Mouse (Mus musculus) hematopoietic stem cell, adult 5-6 weeks (primary cell): ENCODE results near the gene Banp. TPM values are rescaled to one million over a fixed set of nuclear protein-coding genes. Genes with fewer than 3 reads are reported as not detected.

Source experiments
- ATAC-seq, 2 experiments: fragments of 125-278 bp in 1 of 2; replicated peaks in 1 of 2; 2 replicates each; pipeline ENCODE4 v1.8.0; 2016 to 2017; ENCODE audit warnings: inconsistent platforms in 2 of 2, mild to moderate bottlenecking in 2 of 2, moderate number of reproducible peaks in 2 of 2, low read depth in 1 of 2, moderate TSS enrichment in 1 of 2; ENCODE audit not compliant: low FRiP score in 2 of 2, poor library complexity in 2 of 2, severe bottlenecking in 2 of 2, insufficient read depth in 1 of 2, low TSS enrichment in 1 of 2
- total RNA-seq: library from RNA; stranded (forward); fragments of 172-1452, 232-1000 nt; gene quantifications from 2 replicates; pipeline ENCODE4 v1.2.3, GENCODE M21; 2017

The Banp gene
- 19.8 and 25.3 TPM in 2 replicates for total RNA-seq

GRCm38 (mm10) chr8:121949222-121949800, at the start of gene Banp:
Banp (plus strand) TSS chr8:121949750.
- ATAC-seq, result no peak

GRCm38 (mm10) chr8:121901498-121902236, 47.9 kb upstream of the Banp start:
- no peak for ATAC-seq

GRCm38 (mm10) chr8:121903977-121904376, 45.6 kb upstream of the Banp start:
- no peak for ATAC-seq

- no peak for ATAC-seq
Observed at GRCm38 (mm10) chr8:121904999-121905398, 44.6 kb upstream of the Banp start.

GRCm38 (mm10) chr8:121905420-121905819, 44.1 kb upstream of the Banp start:
- ATAC-seq, result no peak

GRCm38 (mm10) chr8:121905864-121906263, 43.7 kb upstream of the Banp start:
- ATAC-seq, result no peak

GRCm38 (mm10) chr8:121906542-121907512, 42.7 kb upstream of the Banp start:
- peak; percentile 27 to 29 for ATAC-seq

GRCm38 (mm10) chr8:121907587-121908248, 41.8 kb upstream of the Banp start, which contains the start of gene Slc7a5:
Slc7a5 (minus strand) TSS chr8:121907694.
- peak; percentile 76 for ATAC-seq

GRCm38 (mm10) chr8:121908378-121909147, 41.0 kb upstream of the Banp start:
- no peak for ATAC-seq

- ATAC-seq, result no peak
Observed at GRCm38 (mm10) chr8:121909148-121909541, 40.4 kb upstream of the Banp start.

- no peak for ATAC-seq
Observed at GRCm38 (mm10) chr8:121909663-121910062, 39.9 kb upstream of the Banp start.

- no peak for ATAC-seq
Observed at GRCm38 (mm10) chr8:121911400-121911799, 38.1 kb upstream of the Banp start.

GRCm38 (mm10) chr8:121911987-121912386, 37.6 kb upstream of the Banp start:
- no peak for ATAC-seq

- ATAC-seq, result no peak
Observed at GRCm38 (mm10) chr8:121912831-121913230, 36.7 kb upstream of the Banp start.

- no peak for ATAC-seq
Observed at GRCm38 (mm10) chr8:121913378-121913777, 36.2 kb upstream of the Banp start.

- no peak for ATAC-seq
Observed at GRCm38 (mm10) chr8:121919158-121919557, 30.4 kb upstream of the Banp start.

- ATAC-seq, result peak in 1 of 2 experiments; percentile 20; a peak in 1 of 4 replicates
Observed at GRCm38 (mm10) chr8:121919731-121920130, 29.8 kb upstream of the Banp start.
